Mouse (Mus musculus): Measurements from ENCODE around the gene Map1a.
A peak's percentile ranks its signal among the peaks of the same experiment; 100 is the strongest.

Gene Map1a

GRCm38 (mm10) chr2:121316278-121316677 lies 26.9 kb downstream of the Map1a start:
- DNase-seq = no peak

- DNase-seq = no peak
Measured at GRCm38 (mm10) chr2:121323041-121323440, 33.6 kb downstream of the Map1a start.

GRCm38 (mm10) chr2:121323693-121324470 lies 34.5 kb downstream of the Map1a start:
- no peak for DNase-seq

DNA sequence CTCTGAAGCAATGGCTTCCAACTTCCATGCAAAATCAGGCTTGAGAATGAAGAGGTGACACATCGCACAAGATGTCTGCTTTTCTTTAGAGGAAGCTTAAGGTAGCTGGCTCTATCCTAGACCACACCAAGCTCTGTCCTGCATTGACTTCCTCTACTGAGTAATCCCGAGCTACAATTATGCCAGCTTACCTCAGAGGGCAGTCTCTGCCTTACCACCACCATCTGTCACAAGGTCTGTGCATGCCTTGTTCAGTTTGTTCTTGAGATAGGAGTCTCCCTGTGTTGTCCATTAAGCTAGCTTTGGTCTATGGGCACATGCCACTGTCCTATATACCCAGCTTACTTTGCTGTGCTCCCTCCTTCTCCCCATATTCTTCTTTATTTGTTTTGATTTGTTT lies 40.1 kb downstream of the Map1a start:
- no peak for DNase-seq

DNA sequence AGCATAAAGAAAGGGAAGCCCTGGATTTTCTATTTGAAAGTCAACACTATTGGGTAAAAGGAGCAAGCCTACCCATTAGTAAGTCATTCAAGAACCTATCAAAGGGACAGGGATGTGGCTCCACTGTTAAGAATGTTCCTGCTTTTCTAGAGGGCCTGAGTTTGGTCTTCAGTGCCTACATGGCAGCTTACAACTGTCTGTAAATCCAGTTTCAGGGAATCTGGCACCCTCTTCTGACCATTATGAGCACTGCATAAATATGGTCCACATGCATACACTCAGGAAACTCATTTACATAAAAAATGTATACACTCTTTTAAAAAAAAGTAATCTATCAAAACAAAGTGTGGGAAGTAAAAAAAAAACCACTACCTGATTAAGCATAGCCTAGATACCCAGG lies 49.7 kb downstream of the Map1a start:
- DNase-seq = no peak

GRCm38 (mm10) chr2:121353156-121353555 lies 63.8 kb downstream of the Map1a start:
- DNase-seq = no peak

DNA sequence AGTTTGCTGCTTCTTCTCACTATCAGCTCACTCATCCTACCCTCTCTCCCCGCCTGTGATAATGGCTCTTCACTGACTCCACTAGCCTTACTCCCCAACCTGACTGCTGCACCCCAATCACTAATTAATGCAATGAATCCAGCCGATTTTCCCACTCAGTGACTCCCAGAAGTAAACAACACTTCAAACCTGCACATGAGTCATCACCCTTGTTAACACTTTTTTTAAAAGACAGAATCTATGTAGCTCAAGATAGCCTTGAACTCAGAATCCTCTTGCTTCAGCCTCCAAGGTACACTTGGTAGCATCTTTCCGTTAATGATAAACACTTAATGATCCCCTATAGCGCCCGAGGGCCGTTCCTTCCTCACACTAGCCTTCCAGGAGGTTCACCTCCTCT lies 65.0 kb downstream of the Map1a start:
- DNase-seq = no peak

GRCm38 (mm10) chr2:121354820-121355592 lies 65.6 kb downstream of the Map1a start, which contains the start of gene Ppip5k1:
Gene Ppip5k1 (minus strand): TSS chr2:121355396.
- peak; percentile 98 for DNase-seq

DNA sequence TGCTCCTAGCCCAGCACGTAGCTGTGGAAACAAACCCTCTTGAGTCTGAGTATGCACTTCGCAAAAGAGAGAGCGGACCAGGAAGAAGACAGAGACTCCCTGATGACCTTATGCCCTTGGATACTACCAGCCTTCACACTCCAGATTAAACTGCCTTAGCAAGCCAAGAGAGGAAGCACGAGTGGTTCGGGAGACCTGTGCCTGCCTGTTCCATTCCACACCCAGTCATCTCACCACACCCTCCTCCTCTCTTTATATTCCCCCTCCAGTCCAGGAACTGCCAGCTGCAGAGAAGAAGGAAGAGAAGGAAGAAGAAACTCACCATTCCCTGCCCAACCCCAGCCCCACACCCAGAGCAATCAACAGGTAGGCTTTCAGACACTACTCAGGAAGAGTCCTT lies 68.1 kb downstream of the Map1a start, which contains the start of gene Ckmt1:
Ckmt1 (plus strand) TSS at position 221 of the 400 bp plus-strand sequence.
- DNase-seq = peak; percentile 9

- no peak for DNase-seq
Measured at GRCm38 (mm10) chr2:121357961-121358360, 68.6 kb downstream of the Map1a start.

- DNase-seq = peak; percentile 84
Measured at GRCm38 (mm10) chr2:121358381-121358780, 69.0 kb downstream of the Map1a start.

DNA sequence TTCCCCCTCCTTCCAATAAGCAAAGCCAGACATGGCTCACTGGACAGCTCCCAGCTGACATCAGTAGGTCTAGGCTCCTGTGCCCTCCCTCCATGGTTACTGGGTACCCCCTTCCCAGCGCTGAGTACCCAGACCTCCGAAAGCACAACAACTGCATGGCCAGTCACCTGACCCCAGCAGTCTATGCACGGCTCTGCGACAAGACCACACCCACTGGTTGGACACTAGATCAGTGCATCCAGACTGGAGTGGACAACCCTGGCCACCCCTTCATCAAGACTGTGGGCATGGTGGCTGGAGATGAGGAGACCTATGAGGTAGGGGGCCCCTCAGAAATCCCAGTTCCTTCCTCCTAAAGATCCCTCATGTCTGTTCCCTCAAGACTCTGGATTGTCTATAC lies 70.1 kb downstream of the Map1a start:
- no peak for DNase-seq

Data from kidney, postnatal 14 days (tissue).